8 mouse cellular contexts compared by ENCODE assay signal in the genomic region with DNA sequence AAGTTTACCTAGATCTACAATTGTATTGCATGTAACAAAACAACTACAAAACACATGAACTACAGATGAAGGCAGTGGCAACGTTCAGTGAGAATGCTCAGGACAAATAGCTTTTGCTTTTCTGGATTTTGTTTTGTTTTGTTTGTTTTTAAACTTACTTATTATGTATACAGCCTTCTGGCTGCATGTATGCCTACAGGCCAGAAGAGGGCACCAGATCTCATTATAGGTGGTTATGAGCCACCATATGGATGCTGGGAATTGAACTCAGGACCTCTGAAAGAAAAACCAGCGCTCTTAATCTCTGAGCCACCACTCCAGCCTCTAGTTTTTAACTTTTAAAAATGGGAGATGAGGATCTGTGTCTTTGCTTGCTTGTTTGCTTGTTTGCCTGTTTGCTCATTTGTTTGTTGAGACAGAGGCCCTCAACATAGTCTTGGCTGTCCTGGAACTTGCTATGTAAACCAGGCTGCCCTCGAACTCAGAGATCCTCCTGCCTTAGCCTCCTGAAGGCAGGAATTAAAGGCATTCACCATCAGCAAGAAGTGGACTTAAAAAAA. TPM values are rescaled to one million over a fixed set of nuclear protein-coding genes. Genes with fewer than 3 reads are reported as not detected.
DNase-seq lines count a peak whose midpoint lies in the region; ATAC-seq and TF ChIP-seq lines count a peak whose summit lies in the region.

No protein-coding gene starts in this region.

- peak overlapping the region; percentile 67; the same call in 1 of the 2 replicates for H3K9ac ChIP-seq in forebrain, embryonic 13.5 days
- peak overlapping the region; percentile 40; the same call in 1 of the 2 replicates for H3K9ac ChIP-seq in liver, embryonic 14.5 days (replicated peaks)

- no peak for DNase-seq in heart, embryonic 10.5 days (ENCODE audit: low spot score)
- DNase-seq in heart, adult 18-20 months: no peak
- DNase-seq in A20 (ENCODE audit: low read depth, low spot score): peak; percentile 68
- DNase-seq in liver, embryonic 14.5 days (ENCODE audit: low read depth in 3 of 3, low spot score in 3 of 3): no peak
- no peak for DNase-seq in right cerebral cortex, postnatal 25 days
- no peak for DNase-seq in thymus, postnatal 10 days (ENCODE audit: low spot score in 2 of 2)
- no peak for DNase-seq in spleen, adult 12 weeks (ENCODE audit: low spot score)

- no peaks in the 10 kb centered on the region for H3K27me3 ChIP-seq in heart, embryonic 10.5 days (ENCODE audit: insufficient read depth, poor library complexity, severe bottlenecking)
- no peaks in the 10 kb centered on the region for H3K27me3 ChIP-seq in forebrain, embryonic 13.5 days
- H3K27me3 ChIP-seq in liver, embryonic 14.5 days (ENCODE audit: control insufficient read depth, insufficient read depth, low read length): no peaks in the 10 kb centered on the region

- peak overlapping the region; percentile 51 for H3K4me2 ChIP-seq in forebrain, embryonic 13.5 days
- H3K4me2 ChIP-seq in liver, embryonic 14.5 days (ENCODE audit: low read depth): peak overlapping the region; percentile 73

- peak overlapping the region; percentile 72 for H3K4me3 ChIP-seq in heart, embryonic 10.5 days
- peak overlapping the region; percentile 64 for H3K4me3 ChIP-seq in forebrain, embryonic 13.5 days
- H3K4me3 ChIP-seq in liver, embryonic 14.5 days (ENCODE audit: insufficient read depth in 1 of 2, low read depth in 2 of 2, low read length in 2 of 2): peak overlapping the region in 1 of 2 experiments; percentile 60; a peak in 2 of 4 replicates

- H3K27ac ChIP-seq in heart, embryonic 10.5 days: no peak overlapping the region
- peak overlapping the region; percentile 81; the same call in 1 of the 2 replicates for H3K27ac ChIP-seq in forebrain, embryonic 13.5 days
- peak overlapping the region; percentile 66 for H3K27ac ChIP-seq in liver, embryonic 14.5 days

- 67% methylated on average over 3 of the region's 3 CpGs for WGBS in heart, embryonic 10.5 days
- WGBS in forebrain, embryonic 13.5 days: 77% methylated on average over 3 of the region's 3 CpGs
- 68% methylated on average over 3 of the region's 3 CpGs for WGBS in liver, embryonic 14.5 days (ENCODE audit: insufficient replicate concordance)

- no peaks in the 10 kb centered on the region for H3K9me3 ChIP-seq in heart, embryonic 10.5 days
- no peaks in the 10 kb centered on the region for H3K9me3 ChIP-seq in forebrain, embryonic 13.5 days (replicated peaks)
- no peaks in the 10 kb centered on the region for H3K9me3 ChIP-seq in liver, embryonic 14.5 days (ENCODE audit: control insufficient read depth, low read length)

- no peak for ATAC-seq in forebrain, embryonic 13.5 days
- no peak for ATAC-seq in liver, embryonic 14.5 days (ENCODE audit: insufficient read depth)

- TF ChIP-seq CTCF in liver, embryonic 14.5 days (IDR thresholded peaks at IDR 0.05; ENCODE audit: low read depth): peak; percentile 45

- no peak for TF ChIP-seq EP300 in liver, embryonic 14.5 days (IDR thresholded peaks at IDR 0.05; ENCODE audit: low read depth)

- no peaks in the 10 kb centered on the region for H3K36me3 ChIP-seq in heart, embryonic 10.5 days
- no peaks in the 10 kb centered on the region for H3K36me3 ChIP-seq in forebrain, embryonic 13.5 days (ENCODE audit: poor library complexity, severe bottlenecking)
- no peaks in the 10 kb centered on the region for H3K36me3 ChIP-seq in liver, embryonic 14.5 days (replicated peaks; ENCODE audit: control insufficient read depth, insufficient read depth, low read depth)

- H3K4me1 ChIP-seq in heart, embryonic 10.5 days: no peaks in the 10 kb centered on the region
- no peaks in the 10 kb centered on the region for H3K4me1 ChIP-seq in forebrain, embryonic 13.5 days
- 0 out of 4 replicates have a peak, but pooled peaks cover 2 to 4% of the 10 kb centered on the region in 2 experiments for H3K4me1 ChIP-seq in liver, embryonic 14.5 days (replicated peaks; ENCODE audit: control insufficient read depth in 2 of 2, insufficient read depth in 2 of 2, low read length in 1 of 2)

RNA-seq across cellular contexts. Expression of a gene that starts 21.1 kb away (rescaled TPM):
- 1.3 and 4.1 TPM in 2 replicates for polyA plus RNA-seq in heart, embryonic 10.5 days (2016; fragmentation: Nextera tagmentation; extraction: Ambion mirVana)
- 10 to 100 TPM; 12.7 to 12.9 TPM for total RNA-seq in heart, adult 18-20 months (2021)
- 3.5 and 3.8 TPM in 2 replicates for polyA plus RNA-seq in forebrain, embryonic 13.5 days (2015; fragmentation: Nextera tagmentation; extraction: Ambion mirVana)
- polyA plus RNA-seq in liver, embryonic 14.5 days (2012; rRNA removed): 12.7 and 14.6 TPM in 2 replicates
- 19.2 and 24.6 TPM in 2 replicates for polyA plus RNA-seq in liver, embryonic 14.5 days (2014; fragmentation: Nextera tagmentation; extraction: Ambion mirVana)

RNA-seq across cellular contexts. Expression of a gene that starts 25.0 kb away (rescaled TPM):
- polyA plus RNA-seq in heart, embryonic 10.5 days (2016; fragmentation: Nextera tagmentation; extraction: Ambion mirVana): 0.14 TPM in 1 of 2 replicates, not detected in the other
- total RNA-seq in heart, adult 18-20 months (2021): under 1 TPM; 0.35 to 0.59 TPM
- 0.33 TPM in 1 of 2 replicates, not detected in the other for polyA plus RNA-seq in forebrain, embryonic 13.5 days (2015; fragmentation: Nextera tagmentation; extraction: Ambion mirVana)
- polyA plus RNA-seq in liver, embryonic 14.5 days (2012; rRNA removed): 1.9 and 2.6 TPM in 2 replicates
- polyA plus RNA-seq in liver, embryonic 14.5 days (2014; fragmentation: Nextera tagmentation; extraction: Ambion mirVana): 1.7 and 2.0 TPM in 2 replicates
